Mouse (Mus musculus) myocyte (in vitro differentiated cells): ENCODE data around the gene Sh3d19. TPM values are rescaled to one million over a fixed set of nuclear protein-coding genes. Genes with fewer than 3 reads are reported as not detected.

Source experiments
- H3K27me3 ChIP-seq: one replicate; pipeline ENCODE4 v1.6.1; 2011; ENCODE audit not compliant: control insufficient read depth, insufficient read depth, insufficient read length
- H3K36me3 ChIP-seq: one replicate; pipeline ENCODE4 v1.6.1; 2011; ENCODE audit not compliant: control insufficient read depth, insufficient read depth
- H3K4me2 ChIP-seq: one replicate; pipeline ENCODE4 v1.6.1; 2011; ENCODE audit warnings: low read depth, control low read depth
- H3K4me3 ChIP-seq: one replicate; pipeline ENCODE4 v1.5.1; 2011; ENCODE audit warnings: mild to moderate bottlenecking, control low read depth, moderate library complexity
- H3K79me2 ChIP-seq: one replicate; pipeline ENCODE4 v1.6.1; 2011; ENCODE audit not compliant: control insufficient read depth, insufficient read depth
- H3ac ChIP-seq: one replicate; pipeline ENCODE4 v1.6.1; 2011; ENCODE audit not compliant: control insufficient read depth, insufficient read length
- CEBPB ChIP-seq: IDR thresholded peaks from 2 replicates; pipeline ENCODE4 v1.6.1; 2011; ENCODE audit warnings: mild to moderate bottlenecking, moderate library complexity; ENCODE audit not compliant: poor library complexity, insufficient read depth, severe bottlenecking
- E2F4 ChIP-seq: IDR thresholded peaks from one replicate; pipeline ENCODE4 v1.6.1; 2011; ENCODE audit warnings: mild to moderate bottlenecking, control low read depth, moderate library complexity; ENCODE audit not compliant: insufficient read depth
- MAX ChIP-seq: IDR thresholded peaks from one replicate; pipeline ENCODE4 v1.6.1; 2011; ENCODE audit warnings: low read depth, mild to moderate bottlenecking, control low read depth
- MYOD1 ChIP-seq, 3 experiments: IDR thresholded peaks; one replicate each; pipeline ENCODE4 v1.6.1; 2011; ENCODE audit warnings: control low read depth in 2 of 3, low read depth in 2 of 3, mild to moderate bottlenecking in 2 of 3, moderate library complexity in 1 of 3; ENCODE audit not compliant: insufficient read length in 2 of 3, control insufficient read depth in 1 of 3
- MYOG ChIP-seq, 3 experiments: IDR thresholded peaks; one replicate each; pipeline ENCODE4 v1.6.1; 2011; ENCODE audit warnings: control low read depth in 2 of 3, low read depth in 2 of 3, mild to moderate bottlenecking in 2 of 3; ENCODE audit not compliant: insufficient read length in 2 of 3, control insufficient read depth in 1 of 3, insufficient read depth in 1 of 3
- POLR2A ChIP-seq: IDR thresholded peaks from one replicate; pipeline ENCODE4 v1.6.1; 2011; ENCODE audit warnings: low read depth, mild to moderate bottlenecking, control low read depth, moderate library complexity; ENCODE audit not compliant: insufficient read length
- POLR2AphosphoS2 ChIP-seq: IDR thresholded peaks from one replicate; pipeline ENCODE4 v1.6.1; 2011; ENCODE audit warnings: low read depth, control low read depth; ENCODE audit not compliant: insufficient read length
- REST ChIP-seq: IDR thresholded peaks from one replicate; pipeline ENCODE4 v1.6.1; 2011; ENCODE audit warnings: mild to moderate bottlenecking, control low read depth, moderate library complexity; ENCODE audit not compliant: insufficient read depth, insufficient read length
- SRF ChIP-seq: IDR thresholded peaks from one replicate; pipeline ENCODE4 v1.6.1; 2011; ENCODE audit warnings: low read depth; ENCODE audit not compliant: control insufficient read depth, insufficient read length
- TCF12 ChIP-seq: IDR thresholded peaks from one replicate; pipeline ENCODE4 v1.6.1; 2011; ENCODE audit warnings: mild to moderate bottlenecking, control low read depth; ENCODE audit not compliant: poor library complexity, insufficient read depth, severe bottlenecking
- TCF3 ChIP-seq: IDR thresholded peaks from one replicate; pipeline ENCODE4 v1.6.1; 2011; ENCODE audit warnings: low read depth, control low read depth; ENCODE audit not compliant: insufficient read length
- USF1 ChIP-seq: IDR thresholded peaks from one replicate; pipeline ENCODE4 v1.6.1; 2011; ENCODE audit warnings: low read depth, mild to moderate bottlenecking, control low read depth, moderate library complexity
- polyA plus RNA-seq: library from polyadenylated mRNA; unstranded; fragments of >200 nt; fragmentation: generic; extraction: Trizol; gene quantifications from one replicate; pipeline ENCODE4 v1.2.1, GENCODE M21; 2012; ENCODE audit warnings: missing spikeins

The Sh3d19 gene
- polyA plus RNA-seq, 1 experiment: 7.0 TPM

- TF ChIP-seq TCF3 (no peak), REST (no peak), POLR2AphosphoS2 (no peak), POLR2A (no peak), E2F4 (no peak), CEBPB (no peak), SRF (no peak), MAX (no peak), MYOG (IDR thresholded peaks at IDR 0.05; ENCODE audit: control insufficient read depth in 1 of 3, insufficient read depth in 1 of 3, insufficient read length in 2 of 3, low read depth in 2 of 3) (no peak), MYOD1 (IDR thresholded peaks at IDR 0.05; ENCODE audit: control insufficient read depth in 1 of 3, insufficient read length in 2 of 3, low read depth in 2 of 3) (no peak), USF1 (no peak), TCF12 (no peak)
- Histone ChIP-seq H3K79me2 (no peaks in the 10 kb centered on the region), H3K27me3 (no peaks in the 10 kb centered on the region), H3ac (no peak overlapping the region), H3K36me3 (no peaks in the 10 kb centered on the region), H3K4me2 (no peak overlapping the region), H3K4me3 (no peak overlapping the region)
Observed at GRCm38 (mm10) chr3:85927296-85927695, 43.6 kb upstream of the Sh3d19 start.

- Histone ChIP-seq H3K4me2 (no peak overlapping the region), H3ac (no peak overlapping the region), H3K4me3 (no peak overlapping the region), H3K79me2 (no peaks in the 10 kb centered on the region), H3K27me3 (no peaks in the 10 kb centered on the region), H3K36me3 (no peaks in the 10 kb centered on the region)
- TF ChIP-seq MYOD1 (IDR thresholded peaks at IDR 0.05; ENCODE audit: control insufficient read depth in 1 of 3, insufficient read length in 2 of 3, low read depth in 2 of 3): peak in 1 of 3 experiments; percentile 14
- TF ChIP-seq TCF12: no peak
Observed at GRCm38 (mm10) chr3:85928140-85928611, 42.7 kb upstream of the Sh3d19 start.

- H3K79me2 ChIP-seq: no peaks in the 10 kb centered on the region
- no peaks in the 10 kb centered on the region for H3K36me3 ChIP-seq
- peak overlapping the region; percentile 31 for H3K4me2 ChIP-seq
- no peak overlapping the region for H3K4me3 ChIP-seq
- no peaks in the 10 kb centered on the region for H3K27me3 ChIP-seq
- TF ChIP-seq REST: no peak
- no peak for TF ChIP-seq TCF12
- no peak for TF ChIP-seq MYOG (IDR thresholded peaks at IDR 0.05; ENCODE audit: control insufficient read depth in 1 of 3, insufficient read depth in 1 of 3, insufficient read length in 2 of 3, low read depth in 2 of 3)
- TF ChIP-seq MAX: no peak
- no peak for TF ChIP-seq CEBPB
- TF ChIP-seq SRF: no peak
- no peak overlapping the region for H3ac ChIP-seq
Observed at GRCm38 (mm10) chr3:85929711-85930110, 41.2 kb upstream of the Sh3d19 start.

GRCm38 (mm10) chr3:85930671-85931255 lies 40.1 kb upstream of the Sh3d19 start:
- H3K4me3 ChIP-seq: no peak overlapping the region
- H3K36me3 ChIP-seq: no peaks in the 10 kb centered on the region
- H3ac ChIP-seq: no peak overlapping the region
- H3K79me2 ChIP-seq: no peaks in the 10 kb centered on the region
- no peak overlapping the region for H3K4me2 ChIP-seq
- TF ChIP-seq E2F4: no peak
- no peak for TF ChIP-seq MYOD1 (IDR thresholded peaks at IDR 0.05; ENCODE audit: control insufficient read depth in 1 of 3, insufficient read length in 2 of 3, low read depth in 2 of 3)
- no peak for TF ChIP-seq MAX
- no peak for TF ChIP-seq USF1
- TF ChIP-seq SRF: no peak
- no peak for TF ChIP-seq REST
- no peak for TF ChIP-seq CEBPB
- TF ChIP-seq MYOG (IDR thresholded peaks at IDR 0.05; ENCODE audit: control insufficient read depth in 1 of 3, insufficient read depth in 1 of 3, insufficient read length in 2 of 3, low read depth in 2 of 3): no peak
- no peak for TF ChIP-seq POLR2A
- TF ChIP-seq POLR2AphosphoS2: no peak
- no peak for TF ChIP-seq TCF12
- H3K27me3 ChIP-seq: no peaks in the 10 kb centered on the region

- Histone ChIP-seq H3K27me3 (no peaks in the 10 kb centered on the region), H3K4me3 (no peak overlapping the region), H3K4me2 (no peak overlapping the region), H3K79me2 (no peaks in the 10 kb centered on the region), H3K36me3 (no peaks in the 10 kb centered on the region), H3ac (no peak overlapping the region)
- no peak for TF ChIP-seq MYOD1 (IDR thresholded peaks at IDR 0.05; ENCODE audit: control insufficient read depth in 1 of 3, insufficient read length in 2 of 3, low read depth in 2 of 3)
- no peak for TF ChIP-seq CEBPB
- no peak for TF ChIP-seq POLR2A
- no peak for TF ChIP-seq E2F4
- no peak for TF ChIP-seq SRF
- no peak for TF ChIP-seq TCF3
- no peak for TF ChIP-seq REST
- no peak for TF ChIP-seq MAX
- TF ChIP-seq MYOG (IDR thresholded peaks at IDR 0.05; ENCODE audit: control insufficient read depth in 1 of 3, insufficient read depth in 1 of 3, insufficient read length in 2 of 3, low read depth in 2 of 3): no peak
- TF ChIP-seq POLR2AphosphoS2: no peak
- no peak for TF ChIP-seq TCF12
- no peak for TF ChIP-seq USF1
Observed at GRCm38 (mm10) chr3:85931859-85932258, 39.0 kb upstream of the Sh3d19 start.
